Mouse (Mus musculus): ENCODE measurements around the gene Dapk1.

DNA sequence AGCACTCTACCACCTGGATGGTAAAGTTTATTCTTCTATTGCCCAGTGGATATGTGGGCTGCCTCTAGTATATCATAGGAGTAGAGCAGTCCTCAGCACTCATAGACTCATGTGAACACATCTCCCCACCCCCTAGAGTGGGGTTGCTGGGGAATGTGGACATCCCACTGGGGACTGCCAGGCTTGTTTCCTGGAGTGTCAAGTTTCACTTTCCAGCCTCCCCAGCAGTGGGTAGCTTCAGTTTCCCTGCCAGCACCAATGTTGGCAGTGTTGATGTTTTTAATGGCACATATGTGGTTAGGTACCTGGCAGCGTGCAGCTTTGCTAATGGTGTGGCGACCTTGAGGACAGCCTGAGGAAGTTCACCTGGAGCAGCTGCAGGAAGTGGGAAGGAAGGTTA lies 96.3 kb downstream of the Dapk1 start:
- TF ChIP-seq CTCF (IDR thresholded peaks at IDR 0.05; ENCODE audit: low read depth, low read length) (no peak), POLR2A (IDR thresholded peaks at IDR 0.05; ENCODE audit: borderline replicate concordance, low read depth, low read length) (no peak)
